Mouse (Mus musculus) stomach, postnatal 0 days (tissue): ENCODE measurements around the gene Ubl3. TPM values are rescaled to one million over a fixed set of nuclear protein-coding genes. Genes with fewer than 3 reads are reported as not detected.

Experiments used
- ATAC-seq: fragments of 200-750 bp; cut with Nextera tagmentation; 2 replicates; pipeline ENCODE4 v1.8.0; 2017; ENCODE audit not compliant: low FRiP score, low TSS enrichment
- DNase-seq: peaks from one replicate; pipeline ENCODE4 v3.0.0-alpha.2; 2016; ENCODE audit warnings: low spot score
- H3K27ac ChIP-seq: fragments of 300-500 bp; sonication (generic); replicated peaks from 2 replicates; pipeline ENCODE4 v1.5.1; 2014; ENCODE audit warnings: mild to moderate bottlenecking, control low read depth
- H3K27me3 ChIP-seq: fragments of 300-500 bp; sonication (generic); 2 replicates; pipeline ENCODE4 v1.6.1; 2014; ENCODE audit warnings: low read length; ENCODE audit not compliant: control insufficient read depth, insufficient read depth
- H3K36me3 ChIP-seq: fragments of 300-500 bp; sonication (generic); 2 replicates; pipeline ENCODE4 v1.6.1; 2014; ENCODE audit warnings: low read length, mixed read lengths; ENCODE audit not compliant: control insufficient read depth, insufficient read depth
- H3K4me1 ChIP-seq: fragments of 300-500 bp; sonication (generic); replicated peaks from 2 replicates; pipeline ENCODE4 v1.6.1; 2014; ENCODE audit warnings: antibody characterized with exemption; ENCODE audit not compliant: control insufficient read depth, insufficient read depth
- H3K4me2 ChIP-seq: fragments of 300-500 bp; sonication (generic); replicated peaks from 2 replicates; pipeline ENCODE4 v1.6.1; 2014; ENCODE audit warnings: low read depth, mild to moderate bottlenecking, control low read depth, moderate library complexity
- H3K4me3 ChIP-seq: fragments of 300-500 bp; sonication (generic); 2 replicates; pipeline ENCODE4 v1.5.1; 2014; ENCODE audit warnings: low read depth, low read length, control low read depth
- H3K9ac ChIP-seq: fragments of 300-500 bp; sonication (generic); 2 replicates; pipeline ENCODE4 v1.6.1; 2014; ENCODE audit warnings: mild to moderate bottlenecking, low read length, control low read depth, mixed read lengths
- H3K9me3 ChIP-seq: fragments of 300-500 bp; sonication (generic); 2 replicates; pipeline ENCODE4 v1.6.1; 2016; ENCODE audit warnings: low read length; ENCODE audit not compliant: control insufficient read depth
- CTCF ChIP-seq: IDR thresholded peaks from 2 replicates; pipeline ENCODE4 v1.5.1; 2016; ENCODE audit warnings: antibody characterized with exemption, low read depth, mild to moderate bottlenecking, moderate library complexity
- EP300 ChIP-seq: optimal IDR thresholded peaks from 2 replicates; pipeline ENCODE3; 2016; ENCODE audit warnings: antibody characterized with exemption
- WGBS: fragments of 180-500 bp; shearing (Covaris S2); extraction: QIAGEN DNeasy Blood & Tissue Kit; methylation state at CpG from one replicate; pipeline ENCODE4 v1.1.7; 2014; 5-methylcytosine and 5-hydroxymethylcytosine counted together
- polyA plus RNA-seq: library from polyadenylated mRNA; unstranded; fragments of >200 nt; fragmentation: Nextera tagmentation; extraction: Ambion mirVana; gene quantifications from 2 replicates; pipeline ENCODE4 v1.2.1, GENCODE M21; 2015

The Ubl3 gene
- polyA plus RNA-seq, 1 experiment from 2014 or later = 117 TPM

DNA sequence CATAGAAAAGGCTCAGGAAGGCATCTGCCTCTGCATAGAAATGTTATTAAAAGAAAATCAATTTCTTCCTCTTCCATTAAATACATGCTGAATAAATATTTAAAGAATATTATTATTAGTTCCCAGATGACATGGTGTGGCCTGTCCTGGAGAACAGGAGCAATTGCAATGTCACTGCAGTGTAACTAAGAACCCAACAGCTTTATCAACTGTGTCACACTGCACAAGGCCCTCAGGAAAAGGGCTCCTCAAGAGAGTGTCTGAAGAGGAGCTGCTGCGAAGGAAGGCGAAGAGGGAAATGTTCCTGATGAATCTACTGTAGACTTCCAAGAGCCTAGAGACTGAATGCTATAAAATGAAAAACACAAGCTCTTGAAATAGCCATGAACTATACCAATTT, 18.7 kb downstream of the Ubl3 start:
- DNase-seq = no peak
- H3K4me3 ChIP-seq = no peak overlapping the region
- no peaks in the 10 kb centered on the region for H3K36me3 ChIP-seq
- ATAC-seq = no peak
- no peak overlapping the region for H3K27ac ChIP-seq
- no peaks in the 10 kb centered on the region for H3K4me1 ChIP-seq
- no peak overlapping the region for H3K9ac ChIP-seq
- H3K27me3 ChIP-seq = no peaks in the 10 kb centered on the region
- no peak overlapping the region for H3K4me2 ChIP-seq
- TF ChIP-seq CTCF (no peak), EP300 (no peak)
- H3K9me3 ChIP-seq = no peaks in the 10 kb centered on the region
- WGBS = 85% methylated on average over 2 of the region's 2 CpGs

GRCm38 (mm10) chr5:148532201-148532600, 20.4 kb downstream of the Ubl3 start:
- no peak overlapping the region for H3K27ac ChIP-seq
- ATAC-seq (no peak), DNase-seq (no peak)
- H3K9me3 ChIP-seq = no peaks in the 10 kb centered on the region
- WGBS = 51% methylated on average over 5 of the region's 5 CpGs
- no peak overlapping the region for H3K4me3 ChIP-seq
- no peak overlapping the region for H3K9ac ChIP-seq
- TF ChIP-seq EP300 (no peak), CTCF (no peak)
- H3K4me2 ChIP-seq = no peak overlapping the region
- no peaks in the 10 kb centered on the region for H3K36me3 ChIP-seq
- H3K27me3 ChIP-seq = no peaks in the 10 kb centered on the region
- no peaks in the 10 kb centered on the region for H3K4me1 ChIP-seq

DNA sequence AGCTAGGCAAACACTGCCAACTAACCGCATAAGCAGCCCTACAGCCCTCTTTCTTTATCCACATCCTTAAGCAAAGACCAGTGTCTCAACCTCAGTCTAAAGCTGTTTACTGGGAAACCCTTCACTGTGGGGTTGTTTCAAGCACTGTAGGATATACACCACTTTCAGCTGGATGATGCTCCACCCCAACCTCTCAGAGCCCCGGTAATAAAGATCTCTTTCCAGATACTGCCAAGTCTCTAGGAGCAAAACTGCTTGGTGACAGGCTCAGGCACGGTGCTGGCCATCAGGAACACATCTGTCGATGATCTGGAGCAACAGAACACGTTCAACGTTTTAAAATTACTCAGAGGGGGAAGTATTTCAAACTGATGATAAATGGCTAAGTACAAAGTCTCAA, 25.0 kb downstream of the Ubl3 start:
- no peak overlapping the region for H3K4me3 ChIP-seq
- ATAC-seq = no peak
- H3K27ac ChIP-seq = no peak overlapping the region; the same call in 1 of the 2 replicates
- H3K4me2 ChIP-seq = no peak overlapping the region
- TF ChIP-seq CTCF (no peak), EP300 (no peak)
- WGBS = 25% methylated on average over 6 of the region's 6 CpGs
- DNase-seq = no peak
- no peaks in the 10 kb centered on the region for H3K27me3 ChIP-seq
- no peaks in the 10 kb centered on the region for H3K9me3 ChIP-seq
- no peaks in the 10 kb centered on the region for H3K4me1 ChIP-seq
- H3K9ac ChIP-seq = no peak overlapping the region
- no peaks in the 10 kb centered on the region for H3K36me3 ChIP-seq

DNA sequence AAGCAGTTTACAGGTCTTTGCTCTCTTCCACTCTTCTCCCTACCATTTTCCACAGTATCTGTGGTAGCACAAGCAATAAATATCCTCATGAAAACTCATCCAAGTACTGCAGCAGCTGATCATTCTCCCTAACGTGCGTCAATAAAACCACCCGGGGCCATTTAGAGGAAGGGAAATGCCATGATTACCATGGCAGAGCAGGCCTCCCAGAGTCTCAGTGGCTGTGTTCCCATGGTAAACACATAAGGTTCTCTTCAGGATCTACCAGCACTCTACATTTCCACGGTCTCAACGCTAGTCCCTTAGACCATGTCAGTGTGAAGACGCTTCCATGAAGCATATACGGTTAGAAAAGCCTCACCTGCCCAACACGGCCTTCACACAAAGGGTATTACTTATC, 26.0 kb downstream of the Ubl3 start:
- no peak for DNase-seq
- no peak for ATAC-seq
- WGBS = 69% methylated on average over 8 of the region's 8 CpGs

GRCm38 (mm10) chr5:148523202-148523971, 29.2 kb downstream of the Ubl3 start:
- 71% methylated on average over 5 of the region's 5 CpGs for WGBS

More for the DNA sequence above, 26.0 kb downstream of the Ubl3 start:
- no peak overlapping the region for H3K4me3 ChIP-seq
- no peak overlapping the region for H3K9ac ChIP-seq
- H3K36me3 ChIP-seq = no peaks in the 10 kb centered on the region
- no peaks in the 10 kb centered on the region for H3K9me3 ChIP-seq
- H3K27ac ChIP-seq = no peak overlapping the region
- H3K4me2 ChIP-seq = no peak overlapping the region
- H3K27me3 ChIP-seq = no peaks in the 10 kb centered on the region
- no peaks in the 10 kb centered on the region for H3K4me1 ChIP-seq
- no peak for TF ChIP-seq EP300

DNA sequence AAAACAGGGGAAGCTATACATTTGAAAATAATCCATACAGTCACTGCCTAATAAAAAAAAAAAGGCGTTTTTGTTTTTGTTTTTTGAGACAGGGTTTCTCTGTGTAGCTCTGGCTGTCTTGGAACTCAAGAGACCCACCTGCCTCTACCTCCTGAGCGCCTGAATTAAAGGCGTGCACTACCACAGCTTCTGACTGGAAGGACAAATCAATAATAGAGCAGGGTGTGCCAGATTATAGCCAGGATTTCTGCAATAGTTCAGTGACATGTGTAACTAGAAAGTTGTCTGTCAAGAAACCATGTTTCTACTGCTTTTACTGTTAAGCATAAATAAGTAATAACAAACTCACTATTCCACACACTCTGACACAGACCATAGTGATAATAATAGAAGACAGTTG, 30.2 kb downstream of the Ubl3 start:
- Histone ChIP-seq H3K9ac (no peak overlapping the region), H3K4me3 (no peak overlapping the region), H3K27ac (no peak overlapping the region), H3K9me3 (no peaks in the 10 kb centered on the region), H3K4me2 (no peak overlapping the region), H3K4me1 (no peaks in the 10 kb centered on the region), H3K27me3 (no peaks in the 10 kb centered on the region), H3K36me3 (no peaks in the 10 kb centered on the region)
- TF ChIP-seq CTCF (no peak), EP300 (no peak)
- ATAC-seq (no peak), DNase-seq (no peak)
- WGBS = 68% methylated on average over 3 of the region's 3 CpGs

More at GRCm38 (mm10) chr5:148523202-148523971, 29.2 kb downstream of the Ubl3 start:
- TF ChIP-seq EP300 = no peak
- no peak for TF ChIP-seq CTCF
- no peaks in the 10 kb centered on the region for H3K36me3 ChIP-seq
- no peaks in the 10 kb centered on the region for H3K4me1 ChIP-seq
- no peak overlapping the region for H3K4me2 ChIP-seq
- ATAC-seq (peak; percentile 84), DNase-seq (no peak)
- H3K9ac ChIP-seq = no peak overlapping the region
- no peak overlapping the region; the same call in 1 of the 2 replicates for H3K27ac ChIP-seq
- H3K4me3 ChIP-seq = no peak overlapping the region
- no peaks in the 10 kb centered on the region for H3K9me3 ChIP-seq
- H3K27me3 ChIP-seq = no peaks in the 10 kb centered on the region
